Mouse (Mus musculus): ENCODE results near the gene Sgsm1. TPM values are rescaled to one million over a fixed set of nuclear protein-coding genes. Genes with fewer than 3 reads are reported as not detected.
"Not testable (repeated sequence)": the region's sequence is repeated elsewhere in the genome, so short reads cannot be mapped to it uniquely, and the experiment has no call there.

Gene Sgsm1
- polyA plus RNA-seq, 1 experiment from 2014 or later = 1.2 TPM

- peaks cover 10% of the 10 kb centered on the region; the same call in 1 of the 2 replicates for H3K27me3 ChIP-seq (replicated peaks; ENCODE audit: insufficient read depth, low read length)
- ATAC-seq (no peak), DNase-seq (ENCODE audit: low spot score) (peak; percentile 57)
- H3K9ac ChIP-seq (replicated peaks; ENCODE audit: low read depth) = no peak overlapping the region
- H3K4me3 ChIP-seq (ENCODE audit: low read depth, low read length) = no peak overlapping the region
- no peaks in the 10 kb centered on the region for H3K4me1 ChIP-seq (ENCODE audit: insufficient read depth, low read depth, low read length)
- no peaks in the 10 kb centered on the region for H3K9me3 ChIP-seq (ENCODE audit: low read length)
- no peak for TF ChIP-seq EP300 (IDR thresholded peaks at IDR 0.05)
- TF ChIP-seq CTCF (IDR thresholded peaks at IDR 0.05) = no peak
- no peak overlapping the region for H3K4me2 ChIP-seq (replicated peaks; ENCODE audit: low read depth, low read length)
- no peak overlapping the region for H3K27ac ChIP-seq (ENCODE audit: low read length)
- H3K36me3 ChIP-seq (ENCODE audit: insufficient read depth, low read length) = no peaks in the 10 kb centered on the region
- 85% methylated on average over 3 of the region's 3 CpGs for WGBS
Observed at GRCm38 (mm10) chr5:113351768-113352167, 41.2 kb upstream of the Sgsm1 start.

DNA sequence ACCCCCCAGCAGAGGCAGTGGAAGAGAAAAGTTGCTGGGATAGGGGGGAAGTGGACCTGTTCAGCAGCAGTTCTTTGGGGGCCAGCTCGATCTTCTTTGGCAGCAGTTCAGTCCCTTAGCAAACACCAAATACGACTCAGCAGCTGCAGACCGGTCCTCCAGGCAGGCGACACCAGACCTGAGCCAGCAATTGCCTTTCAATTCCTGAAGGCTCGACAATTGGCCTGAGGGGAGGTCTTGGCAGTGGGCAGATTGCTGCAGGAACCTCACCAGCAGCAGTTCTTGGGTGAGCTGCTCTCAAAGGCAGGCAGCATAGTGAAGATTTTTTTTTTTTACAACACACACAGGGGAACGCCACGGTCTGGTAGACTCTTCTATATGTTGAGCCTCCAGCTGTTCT is 39.2 kb upstream of the Sgsm1 start:
- WGBS = 31% methylated on average over 7 of the region's 7 CpGs
- TF ChIP-seq CTCF (IDR thresholded peaks at IDR 0.05) (no peak), EP300 (IDR thresholded peaks at IDR 0.05) (no peak)
- DNase-seq (ENCODE audit: low spot score) = no peak
- Histone ChIP-seq H3K4me1 (ENCODE audit: insufficient read depth, low read depth, low read length) (no peaks in the 10 kb centered on the region), H3K36me3 (ENCODE audit: insufficient read depth, low read length) (no peaks in the 10 kb centered on the region), H3K9me3 (ENCODE audit: low read length) (no peaks in the 10 kb centered on the region), H3K9ac (replicated peaks; ENCODE audit: low read depth) (no peak overlapping the region), H3K27ac (ENCODE audit: low read length) (no peak overlapping the region), H3K4me3 (ENCODE audit: low read depth, low read length) (no peak overlapping the region), H3K27me3 (replicated peaks; ENCODE audit: insufficient read depth, low read length) (peaks cover 10% of the 10 kb centered on the region; the same call in 1 of the 2 replicates), H3K4me2 (replicated peaks; ENCODE audit: low read depth, low read length) (no peak overlapping the region)
- no peak for ATAC-seq

GRCm38 (mm10) chr5:113349226-113349625 is 38.6 kb upstream of the Sgsm1 start:
- ATAC-seq = no peak
- Histone ChIP-seq H3K4me2 (replicated peaks; ENCODE audit: low read depth, low read length) (no peak overlapping the region), H3K27ac (ENCODE audit: low read length) (no peak overlapping the region), H3K36me3 (ENCODE audit: insufficient read depth, low read length) (no peaks in the 10 kb centered on the region), H3K4me3 (ENCODE audit: low read depth, low read length) (no peak overlapping the region), H3K27me3 (replicated peaks; ENCODE audit: insufficient read depth, low read length) (peaks cover 13% of the 10 kb centered on the region; the same call in 1 of the 2 replicates), H3K9ac (replicated peaks; ENCODE audit: low read depth) (no peak overlapping the region), H3K4me1 (ENCODE audit: insufficient read depth, low read depth, low read length) (no peaks in the 10 kb centered on the region), H3K9me3 (ENCODE audit: low read length) (no peaks in the 10 kb centered on the region)
- WGBS = 6% methylated on average over 7 of the region's 7 CpGs
- TF ChIP-seq EP300 (IDR thresholded peaks at IDR 0.05) (no peak), CTCF (IDR thresholded peaks at IDR 0.05) (no peak)
- DNase-seq (ENCODE audit: low spot score) = no peak

- Histone ChIP-seq H3K27me3 (replicated peaks; ENCODE audit: insufficient read depth, low read length) (peaks cover 14% of the 10 kb centered on the region; the same call in 1 of the 2 replicates), H3K9ac (replicated peaks; ENCODE audit: low read depth) (no peak overlapping the region), H3K9me3 (ENCODE audit: low read length) (no peaks in the 10 kb centered on the region), H3K4me1 (ENCODE audit: insufficient read depth, low read depth, low read length) (no peaks in the 10 kb centered on the region), H3K4me2 (replicated peaks; ENCODE audit: low read depth, low read length) (no peak overlapping the region), H3K27ac (ENCODE audit: low read length) (no peak overlapping the region), H3K4me3 (ENCODE audit: low read depth, low read length) (no peak overlapping the region), H3K36me3 (ENCODE audit: insufficient read depth, low read length) (no peaks in the 10 kb centered on the region)
- DNase-seq (ENCODE audit: low spot score) = no peak
- TF ChIP-seq EP300 (IDR thresholded peaks at IDR 0.05) (no peak), CTCF (IDR thresholded peaks at IDR 0.05) (peak; percentile 32)
- ATAC-seq = no peak
- 20% methylated on average over 13 of the region's 13 CpGs for WGBS
Observed at GRCm38 (mm10) chr5:113348597-113348996, 38.0 kb upstream of the Sgsm1 start.

DNA sequence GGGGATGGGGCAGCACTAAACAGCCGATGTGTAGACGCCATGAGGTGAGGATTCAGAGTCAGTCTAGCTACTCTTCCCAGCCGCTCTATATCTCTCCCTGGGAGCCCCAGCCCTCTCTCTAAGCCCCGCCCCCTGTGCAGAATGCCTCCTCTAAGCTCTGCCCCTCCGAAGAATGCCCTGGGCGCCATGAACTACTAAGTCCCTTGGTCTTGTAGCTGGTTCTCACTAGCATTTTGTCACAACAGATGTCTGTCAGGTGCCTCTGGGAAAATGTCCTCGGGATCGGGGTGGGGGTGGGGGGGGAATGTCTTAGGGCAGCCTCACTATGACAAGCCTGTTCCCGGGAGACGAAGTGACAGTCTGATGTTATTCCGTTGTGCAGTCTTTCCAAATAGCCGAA is 37.0 kb upstream of the Sgsm1 start:
- ATAC-seq = no peak
- Histone ChIP-seq H3K9ac (replicated peaks; ENCODE audit: low read depth) (no peak overlapping the region), H3K9me3 (ENCODE audit: low read length) (no peaks in the 10 kb centered on the region), H3K4me1 (ENCODE audit: insufficient read depth, low read depth, low read length) (no peaks in the 10 kb centered on the region), H3K4me2 (replicated peaks; ENCODE audit: low read depth, low read length) (no peak overlapping the region), H3K36me3 (ENCODE audit: insufficient read depth, low read length) (no peaks in the 10 kb centered on the region), H3K4me3 (ENCODE audit: low read depth, low read length) (no peak overlapping the region), H3K27me3 (replicated peaks; ENCODE audit: insufficient read depth, low read length) (peaks cover 14% of the 10 kb centered on the region; the same call in 1 of the 2 replicates), H3K27ac (ENCODE audit: low read length) (no peak overlapping the region)
- no peak for DNase-seq (ENCODE audit: low spot score)
- TF ChIP-seq CTCF (IDR thresholded peaks at IDR 0.05) (no peak), EP300 (IDR thresholded peaks at IDR 0.05) (no peak)
- WGBS = 36% methylated on average over 12 of the region's 12 CpGs

GRCm38 (mm10) chr5:113346651-113347050 is 36.1 kb upstream of the Sgsm1 start:
- not testable (repeated sequence) for H3K9ac ChIP-seq (replicated peaks; ENCODE audit: low read depth); H3K9me3 ChIP-seq (ENCODE audit: low read length); H3K4me3 ChIP-seq (ENCODE audit: low read depth, low read length); H3K4me1 ChIP-seq (ENCODE audit: insufficient read depth, low read depth, low read length); DNase-seq (ENCODE audit: low spot score); H3K4me2 ChIP-seq (replicated peaks; ENCODE audit: low read depth, low read length); H3K27ac ChIP-seq (ENCODE audit: low read length); ATAC-seq; H3K36me3 ChIP-seq (ENCODE audit: insufficient read depth, low read length)
- H3K27me3 ChIP-seq (replicated peaks; ENCODE audit: insufficient read depth, low read length) = peaks cover 14% of the 10 kb centered on the region; the same call in 1 of the 2 replicates
- WGBS = 49% methylated on average over 6 of the region's 6 CpGs

- H3K4me3 ChIP-seq (ENCODE audit: low read depth, low read length) = no peak overlapping the region
- H3K4me2 ChIP-seq (replicated peaks; ENCODE audit: low read depth, low read length) = no peak overlapping the region
- H3K27me3 ChIP-seq (replicated peaks; ENCODE audit: insufficient read depth, low read length) = peaks cover 14% of the 10 kb centered on the region; the same call in 1 of the 2 replicates
- WGBS = 17% methylated on average over 11 of the region's 11 CpGs
- ATAC-seq = no peak
- no peak for DNase-seq (ENCODE audit: low spot score)
- H3K36me3 ChIP-seq (ENCODE audit: insufficient read depth, low read length) = no peaks in the 10 kb centered on the region
- no peak for TF ChIP-seq EP300 (IDR thresholded peaks at IDR 0.05)
- H3K27ac ChIP-seq (ENCODE audit: low read length) = no peak overlapping the region
- no peaks in the 10 kb centered on the region for H3K4me1 ChIP-seq (ENCODE audit: insufficient read depth, low read depth, low read length)
- H3K9me3 ChIP-seq (ENCODE audit: low read length) = no peaks in the 10 kb centered on the region
- H3K9ac ChIP-seq (replicated peaks; ENCODE audit: low read depth) = no peak overlapping the region
Observed at GRCm38 (mm10) chr5:113345781-113346180, 35.2 kb upstream of the Sgsm1 start.
